Mouse (Mus musculus) thymus, postnatal 4 days (tissue): ENCODE measurements around the gene Cxcr3.

Experiments
- DNase-seq: peaks from one replicate; pipeline ENCODE4 v3.0.0; 2021

Cxcr3 gene

DNA sequence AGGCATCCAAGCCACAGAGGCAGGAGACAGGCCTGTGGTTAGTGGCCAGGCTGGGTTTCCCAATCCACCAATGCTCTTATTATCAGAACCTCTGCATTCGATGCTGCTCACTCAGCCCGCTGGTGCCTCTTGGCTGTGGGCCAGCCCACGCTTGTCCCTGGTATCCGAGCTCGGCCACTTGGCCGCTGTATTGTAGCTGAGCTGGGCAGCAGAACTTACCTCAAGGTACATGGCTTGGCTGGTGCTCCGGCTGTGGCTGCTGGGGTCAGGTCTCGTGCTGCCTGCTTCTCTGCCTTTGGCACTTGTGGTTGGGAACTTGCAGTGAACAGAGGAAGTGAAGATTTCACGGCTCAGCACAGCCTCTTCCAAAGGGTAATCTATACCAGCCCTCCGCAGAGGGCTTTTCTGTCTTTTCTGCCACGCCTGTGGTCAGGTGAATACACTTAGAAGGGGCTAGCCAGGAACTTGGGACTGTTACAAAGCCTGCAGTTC lies at the start of gene Cxcr3:
TSS of gene Cxcr3 (minus strand) at position 442 of the 492 bp plus-strand sequence.
- peak; percentile 41 for DNase-seq

DNA sequence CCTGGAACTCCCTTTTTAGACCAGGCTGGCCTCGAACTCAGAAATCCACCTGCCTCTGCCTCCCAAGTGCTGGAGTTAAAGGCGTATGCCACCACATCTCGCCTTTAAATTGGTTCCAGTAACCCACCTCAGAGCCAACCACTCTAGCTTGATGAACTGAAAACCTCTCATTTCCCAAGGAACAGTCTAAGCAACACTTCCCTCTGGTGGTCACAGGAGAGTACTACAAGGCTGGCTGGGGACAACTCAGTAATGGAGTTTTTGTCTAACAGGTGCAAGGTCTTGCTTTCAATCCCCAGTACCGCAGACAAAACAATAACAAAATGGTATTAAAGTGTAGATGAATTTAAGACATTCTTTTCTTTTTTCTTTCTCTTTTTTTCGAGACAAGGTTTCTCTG lies 38.0 kb upstream of the Cxcr3 start:
- peak; percentile 74 for DNase-seq

DNA sequence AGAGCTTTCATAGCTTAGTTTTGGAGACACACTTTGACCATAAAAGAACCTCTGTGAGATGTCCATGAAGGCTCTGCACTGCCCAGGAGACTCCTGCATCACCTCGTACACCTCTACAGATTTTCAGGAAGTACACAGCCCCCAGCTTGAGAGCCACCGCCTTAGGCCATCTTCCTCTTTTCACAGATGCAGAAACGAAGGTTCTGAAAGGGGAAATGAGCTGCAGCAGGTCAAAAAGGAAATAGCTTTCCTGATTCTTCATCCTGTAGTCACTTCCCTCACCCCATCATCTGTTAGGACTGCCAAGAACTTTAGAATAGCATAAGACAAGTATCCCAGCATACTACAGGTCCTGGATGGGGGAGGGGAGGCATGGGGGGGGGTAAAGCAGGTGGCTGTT lies 36.2 kb upstream of the Cxcr3 start:
- DNase-seq: no peak

DNA sequence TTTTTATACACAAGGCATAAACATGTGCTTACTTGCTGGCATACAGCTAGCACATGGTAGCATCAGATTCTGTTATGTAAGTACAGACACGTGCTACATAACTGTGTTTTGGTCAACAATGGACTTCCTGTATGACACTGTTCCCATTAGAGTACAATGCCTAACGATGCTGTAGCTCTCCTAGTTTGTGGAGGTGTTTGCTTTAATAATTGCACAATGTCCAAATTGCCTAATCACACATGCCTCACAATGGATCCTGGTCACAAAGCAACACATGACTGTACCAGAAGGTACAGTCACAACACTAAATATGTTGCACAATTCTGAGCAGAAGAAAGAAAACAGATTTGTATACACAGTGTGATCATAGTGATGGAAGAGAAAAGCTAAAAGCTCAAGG lies 35.4 kb upstream of the Cxcr3 start:
- DNase-seq: no peak

DNA sequence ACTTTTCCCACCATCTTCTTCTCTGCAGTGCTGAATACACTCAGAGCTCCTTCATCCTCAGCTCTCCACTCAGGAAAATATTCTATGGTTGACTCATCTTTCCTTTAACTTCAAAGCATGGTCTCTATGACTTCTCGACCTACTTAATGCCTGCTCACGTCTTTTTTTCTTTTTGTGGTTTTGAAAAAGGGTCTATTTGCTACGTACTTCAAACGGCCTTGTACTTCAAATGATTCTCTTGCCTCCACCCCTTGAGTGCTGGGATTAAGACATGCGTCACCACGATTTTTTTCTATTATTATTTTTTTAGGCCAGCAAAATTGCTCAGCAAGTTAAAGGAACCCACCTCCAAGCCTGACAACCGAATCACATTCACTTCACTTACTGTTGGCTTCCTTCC lies 33.2 kb upstream of the Cxcr3 start:
- DNase-seq: no peak

DNA sequence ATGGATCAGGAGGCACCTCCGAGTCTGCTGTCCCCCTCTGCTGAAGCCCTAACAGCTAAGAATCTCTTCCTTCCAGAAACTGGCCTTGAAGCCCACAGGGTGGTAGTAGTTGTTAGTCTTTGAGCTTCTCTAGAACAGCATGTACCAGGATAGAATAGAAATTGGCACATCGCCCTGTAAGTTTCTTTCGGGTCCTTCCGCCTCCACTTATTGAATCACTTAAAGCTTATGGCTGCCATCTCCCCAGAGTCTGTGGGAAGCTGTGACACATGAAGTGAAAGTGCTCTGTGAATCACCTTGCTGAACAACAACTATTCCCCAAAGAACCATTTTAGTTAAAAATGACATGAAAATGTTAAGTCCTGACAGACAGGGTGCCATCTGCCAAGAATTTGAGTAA lies 31.0 kb upstream of the Cxcr3 start:
- DNase-seq: no peak

DNA sequence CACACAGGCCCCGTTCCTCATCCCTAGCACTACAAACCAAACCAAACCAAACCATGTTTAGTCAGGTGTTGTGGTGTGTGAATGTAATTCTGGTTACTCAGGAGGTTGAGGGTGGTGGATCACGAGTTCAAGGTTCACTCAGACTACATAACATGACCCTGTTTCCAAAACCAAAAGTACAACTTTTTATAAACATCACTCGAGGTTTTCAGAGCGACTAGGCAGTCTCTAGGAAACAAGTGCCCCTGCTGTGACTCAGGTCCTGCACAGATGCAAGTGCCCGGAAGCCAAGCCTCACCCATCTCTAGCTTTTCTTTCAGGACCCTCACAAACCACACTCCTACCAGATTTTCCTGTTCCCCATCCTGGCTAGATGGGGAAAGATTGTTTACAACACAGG lies 30.6 kb upstream of the Cxcr3 start:
- no peak for DNase-seq

DNA sequence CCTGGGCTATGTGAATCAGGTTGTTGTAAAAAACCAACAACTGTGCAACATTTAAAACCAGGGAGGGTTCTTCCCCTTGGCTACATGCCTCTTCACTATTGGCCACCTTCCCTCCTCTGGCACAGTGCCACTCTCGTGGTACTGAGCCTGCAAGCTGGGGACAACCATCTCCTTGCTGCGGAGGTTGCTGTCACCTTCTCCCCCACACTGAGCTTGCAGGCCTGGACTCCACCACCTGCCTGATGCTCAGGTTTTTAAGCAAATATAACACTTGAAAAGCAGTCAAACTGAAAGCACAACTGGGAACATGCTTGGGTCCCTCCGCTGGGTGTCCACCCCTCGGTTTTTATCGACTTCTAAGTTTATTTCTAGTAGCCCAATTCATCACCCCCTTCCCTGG lies 20.4 kb upstream of the Cxcr3 start:
- no peak for DNase-seq

DNA sequence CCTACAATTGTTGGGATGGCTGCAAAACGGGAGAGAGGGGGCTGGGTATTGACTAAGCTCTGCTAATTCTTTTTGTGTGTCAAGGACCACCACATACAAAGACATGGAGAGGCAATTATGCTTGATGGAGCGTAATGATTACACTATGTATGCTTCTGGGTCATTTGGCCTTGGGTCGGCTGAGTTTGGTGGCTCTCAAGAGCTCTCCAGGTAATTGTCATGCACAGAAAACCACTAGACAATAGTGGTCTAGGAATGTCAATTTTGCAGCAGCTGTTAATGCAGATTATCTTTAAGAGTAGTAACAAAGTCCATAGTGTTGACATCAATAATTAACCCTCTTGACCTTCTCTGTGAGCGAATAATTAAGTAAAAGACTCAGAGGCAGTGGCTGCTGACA lies 16.1 kb upstream of the Cxcr3 start:
- no peak for DNase-seq

DNA sequence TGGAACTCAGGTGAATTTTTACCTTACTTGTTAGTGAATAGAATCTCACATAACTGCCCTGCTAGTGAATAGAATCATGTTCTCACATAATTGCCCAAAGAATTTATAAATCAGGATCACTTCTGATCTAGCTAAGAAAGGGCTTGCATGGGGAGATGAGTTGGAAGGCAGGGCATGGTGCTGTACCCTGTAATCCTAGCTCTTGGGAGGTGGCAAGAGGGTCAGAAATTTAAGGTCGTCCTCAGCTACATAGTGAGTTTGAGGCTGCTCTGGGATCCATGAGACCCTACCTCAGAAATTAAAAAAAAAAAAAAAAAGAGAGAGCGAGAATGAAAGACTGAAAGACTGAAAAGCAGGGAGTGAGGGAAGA lies 7.0 kb upstream of the Cxcr3 start:
- DNase-seq: no peak

DNA sequence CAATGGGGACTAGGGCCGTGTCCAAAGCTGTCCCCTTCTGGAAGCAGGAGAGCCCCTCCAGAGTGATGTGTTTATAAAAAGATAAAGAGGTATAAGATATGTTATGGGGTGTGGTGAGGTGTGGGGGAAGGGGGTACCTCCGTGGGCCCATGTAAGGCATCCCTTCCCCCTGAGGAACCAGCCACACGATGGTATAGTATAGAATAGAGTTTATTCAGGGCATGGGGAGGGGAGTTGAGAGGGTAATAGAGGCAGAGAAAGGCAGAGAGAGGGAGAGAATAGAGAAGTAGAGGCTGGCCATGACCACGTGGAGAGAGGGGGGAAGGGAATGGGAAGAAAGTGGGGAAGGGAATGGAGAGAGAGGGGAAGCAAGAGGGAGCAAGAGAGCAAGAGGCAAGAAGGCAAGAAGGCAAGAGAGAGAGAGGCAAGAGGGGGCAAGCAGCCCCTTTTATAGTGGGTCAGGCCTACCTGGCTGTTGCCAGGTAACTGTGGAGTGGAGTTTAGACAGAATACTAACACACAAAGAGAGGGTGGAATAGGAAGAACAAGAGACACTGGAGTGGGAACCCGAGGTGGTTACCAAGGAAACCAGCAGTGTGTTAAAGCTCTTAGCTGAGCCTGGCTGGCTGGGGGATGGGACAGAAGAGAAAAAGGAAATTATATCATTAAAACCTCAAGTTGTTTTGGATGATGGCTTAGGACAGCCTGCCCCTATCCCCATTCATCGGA lies 6.4 kb upstream of the Cxcr3 start:
- no peak for DNase-seq

DNA sequence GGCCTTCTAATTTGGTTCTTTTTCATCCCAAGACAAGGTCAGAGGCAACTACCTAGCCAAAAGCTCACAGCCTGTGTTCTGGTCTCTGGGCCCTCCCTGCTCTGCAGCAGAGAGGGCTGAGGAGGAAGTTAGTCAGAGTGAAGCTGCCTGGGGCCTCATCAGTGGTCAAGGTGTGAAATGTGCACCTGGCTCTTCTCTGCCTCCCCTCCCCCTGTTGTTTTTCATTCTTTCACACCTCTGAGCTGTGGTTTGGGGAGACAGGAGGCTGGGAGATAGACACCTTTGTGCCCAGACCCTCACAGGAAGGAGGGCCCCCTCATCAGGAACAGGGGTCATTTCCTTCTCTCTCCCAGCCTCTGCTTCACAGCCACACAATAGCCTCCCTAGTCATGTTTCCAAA lies 3.1 kb upstream of the Cxcr3 start:
- no peak for DNase-seq

DNA sequence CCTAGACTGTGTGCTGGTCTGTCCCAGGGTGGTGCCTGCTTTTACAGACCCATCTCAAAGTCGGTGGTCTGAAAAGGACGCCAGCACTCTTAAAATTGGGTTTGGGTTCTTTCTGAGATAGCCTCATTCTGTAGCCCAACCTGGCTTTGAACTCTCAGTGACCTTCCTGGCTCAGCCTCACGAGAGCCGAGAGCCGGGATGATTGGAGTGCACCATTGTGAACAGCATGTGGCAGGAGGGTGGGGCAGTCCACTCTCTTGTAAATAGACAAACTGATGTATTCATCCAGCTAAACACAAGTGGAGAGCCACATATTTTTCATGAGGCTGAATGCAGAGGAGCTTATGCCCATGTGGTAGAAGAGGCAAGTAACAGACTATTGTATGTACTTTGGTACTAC lies 912 bp upstream of the Cxcr3 start:
- no peak for DNase-seq

DNA sequence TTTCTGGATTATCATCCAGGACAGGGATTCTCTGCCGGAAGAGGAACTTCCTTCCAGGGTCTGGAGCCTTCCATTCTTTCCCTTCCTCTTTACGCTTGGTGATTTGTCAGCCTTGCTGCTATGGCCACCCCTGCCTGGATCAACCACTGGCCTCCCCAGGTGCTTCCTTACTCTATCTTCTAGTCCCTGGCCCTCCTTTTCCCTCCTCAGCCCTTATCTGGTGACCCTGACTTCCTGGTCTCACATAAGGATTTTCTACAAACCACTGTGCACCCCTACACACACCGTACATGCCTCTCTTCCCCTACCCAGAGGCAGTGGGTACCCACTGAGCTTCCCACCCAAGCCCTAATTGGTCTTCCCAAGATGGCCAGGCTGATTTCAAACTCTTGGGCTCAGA lies 781 bp downstream of the Cxcr3 start:
- no peak for DNase-seq

DNA sequence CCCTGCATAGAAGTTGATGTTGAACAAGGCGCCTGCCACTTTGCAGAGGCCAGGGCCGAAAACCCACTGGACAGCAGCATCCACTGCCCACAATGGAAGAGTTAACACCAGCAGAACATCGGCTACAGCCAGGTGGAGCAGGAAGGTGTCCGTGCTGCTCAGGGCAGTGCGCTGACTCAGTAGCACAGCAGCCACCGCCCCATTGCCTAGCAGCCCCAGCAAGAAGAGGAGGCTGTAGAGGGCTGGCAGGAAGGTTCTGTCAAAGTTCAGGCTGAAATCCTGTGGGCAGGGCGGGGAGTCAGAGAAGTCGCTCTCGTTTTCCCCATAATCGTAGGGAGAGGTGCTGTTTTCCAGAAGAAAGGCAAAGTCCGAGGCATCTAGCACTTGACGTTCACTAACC lies 1.4 kb downstream of the Cxcr3 start:
- DNase-seq: no peak

DNA sequence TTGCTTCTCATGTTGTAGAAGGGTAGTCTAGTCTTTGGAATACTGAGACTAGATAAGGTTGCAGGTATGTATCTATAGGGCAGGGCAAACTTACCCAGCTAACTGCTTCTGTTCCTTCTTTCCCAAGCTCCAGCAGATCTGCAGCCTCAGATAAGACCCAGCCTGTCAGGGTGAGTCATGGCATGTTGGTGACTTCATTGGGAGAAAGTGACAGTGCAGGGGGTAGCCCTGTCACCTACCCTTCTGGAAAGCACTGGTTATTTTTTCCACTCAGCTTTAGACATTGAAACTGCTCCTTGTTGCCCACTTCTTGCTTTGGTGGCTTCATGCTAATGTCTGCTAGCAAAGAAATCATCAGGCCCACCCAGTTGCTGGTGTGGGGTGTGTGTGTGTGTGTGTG lies 4.1 kb downstream of the Cxcr3 start:
- no peak for DNase-seq

DNA sequence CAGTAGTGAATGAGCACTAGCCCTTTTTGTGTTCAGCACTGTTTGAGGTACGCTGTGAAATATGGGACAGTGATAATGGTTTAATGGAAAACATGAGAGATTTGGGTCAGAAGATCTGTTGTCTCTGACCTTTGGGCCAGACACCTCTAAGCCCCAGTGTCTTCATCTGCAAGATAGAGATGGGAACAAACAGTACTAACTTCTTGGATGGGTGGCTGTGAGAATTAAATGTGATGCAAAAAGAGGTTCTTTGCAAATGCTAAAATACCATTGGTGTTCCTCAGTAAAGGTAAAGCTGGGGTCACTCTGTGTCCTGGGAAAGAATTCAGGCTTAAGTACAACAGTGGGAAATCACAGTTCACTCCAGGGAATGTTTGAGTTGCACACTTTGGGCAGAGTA lies 13.7 kb downstream of the Cxcr3 start:
- no peak for DNase-seq

DNA sequence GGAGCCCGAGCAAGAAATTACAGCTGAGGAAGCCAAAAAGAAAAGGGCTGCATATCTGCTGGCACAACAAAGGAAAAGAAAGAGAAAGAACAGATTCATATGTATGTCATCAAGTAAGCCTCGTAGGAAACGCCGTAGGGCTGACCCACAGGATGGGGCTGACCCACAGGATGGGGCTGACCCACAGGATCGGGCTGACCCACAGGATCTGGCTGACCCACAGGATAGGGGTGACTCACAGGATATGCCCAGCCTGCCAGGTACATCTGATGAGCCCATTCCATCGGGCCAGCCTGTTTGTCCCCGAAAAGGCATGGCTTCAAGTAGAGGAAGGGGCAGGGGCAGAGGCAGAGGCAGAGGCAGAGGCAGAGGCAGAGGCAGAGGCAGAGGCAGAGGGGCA lies 29.0 kb downstream of the Cxcr3 start:
- DNase-seq: no peak

DNA sequence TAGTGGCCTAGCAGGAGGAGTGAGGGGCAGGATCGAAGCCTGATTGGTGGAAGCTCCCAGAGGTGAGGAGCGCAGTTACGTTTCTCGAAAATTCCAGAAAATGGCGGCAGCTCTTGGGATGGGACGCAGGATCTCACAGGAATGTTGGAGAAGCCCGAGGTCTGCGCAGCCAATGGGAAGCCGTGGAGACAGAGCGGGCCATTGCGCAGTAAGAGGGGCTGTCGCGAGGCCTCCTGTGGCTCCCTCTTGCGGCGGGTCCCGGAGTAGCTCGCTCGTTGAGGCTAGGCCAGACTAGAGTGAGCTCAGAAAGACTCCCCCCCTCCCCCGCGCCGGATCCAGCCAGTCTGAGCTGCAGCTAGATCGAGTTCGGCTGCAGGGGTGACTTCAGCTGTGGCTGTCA lies 35.8 kb downstream of the Cxcr3 start:
- peak; percentile 24 for DNase-seq

DNA sequence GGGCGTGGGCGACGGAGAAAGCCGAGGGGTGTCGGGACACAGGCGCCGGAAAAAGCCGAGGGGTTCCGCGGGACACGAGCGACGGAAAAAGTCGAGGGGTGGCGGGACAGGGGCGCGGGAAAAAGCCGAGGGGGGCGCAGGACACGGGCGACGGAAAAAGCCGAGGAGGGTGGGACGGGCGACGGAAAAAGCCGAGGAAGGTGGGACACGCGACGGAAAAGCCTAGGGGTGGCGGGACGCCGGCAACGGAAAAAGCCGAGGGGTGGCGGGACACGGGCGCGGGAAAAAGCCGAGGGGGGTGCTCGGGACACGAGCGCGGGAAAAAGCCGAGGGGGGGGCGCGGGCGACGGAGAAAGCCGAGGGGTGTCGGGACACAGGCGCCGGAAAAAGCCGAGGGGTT lies 36.5 kb downstream of the Cxcr3 start:
- DNase-seq: no peak

DNA sequence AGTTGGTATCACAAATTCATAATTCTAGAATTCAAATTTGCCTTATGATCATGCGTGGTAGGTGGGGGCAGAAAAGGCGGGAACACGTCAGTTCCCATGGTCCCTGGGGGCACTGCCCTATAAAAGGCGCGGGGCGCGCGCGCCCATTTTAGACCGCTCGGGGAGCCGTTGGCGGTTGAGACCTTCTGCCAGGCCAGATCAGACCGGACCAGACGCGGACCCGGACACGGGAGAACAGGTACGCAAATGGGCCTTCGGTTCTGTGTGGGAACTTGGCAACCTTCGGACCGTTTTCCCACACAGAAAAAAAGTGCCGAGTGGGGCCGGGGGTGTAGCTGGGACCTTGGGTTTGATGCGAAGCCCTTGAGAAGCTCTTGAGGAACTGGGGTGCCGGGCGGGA lies 38.4 kb downstream of the Cxcr3 start:
- no peak for DNase-seq
